Mouse (Mus musculus) hindbrain, embryonic 10.5 days (tissue): Measurements from ENCODE around the gene Sccpdh. TPM values are rescaled to one million over a fixed set of nuclear protein-coding genes. Genes with fewer than 3 reads are reported as not detected.
"Not testable (repeated sequence)": the region's sequence is repeated elsewhere in the genome, so short reads cannot be mapped to it uniquely, and the experiment has no call there.

Experiments used
- DNase-seq: peaks from one replicate; pipeline ENCODE4 v3.0.0-alpha.2; 2017; ENCODE audit warnings: low spot score
- H3K27ac ChIP-seq: fragments of 300-500 bp; sonication (generic); 2 replicates; pipeline ENCODE4 v1.5.1; 2016; ENCODE audit warnings: mild to moderate bottlenecking, moderate library complexity
- H3K27me3 ChIP-seq: fragments of 300-500 bp; sonication (generic); 2 replicates; pipeline ENCODE4 v1.6.1; 2016; ENCODE audit warnings: mild to moderate bottlenecking; ENCODE audit not compliant: poor library complexity, insufficient read depth, severe bottlenecking
- H3K36me3 ChIP-seq: fragments of 300-500 bp; sonication (generic); 2 replicates; pipeline ENCODE4 v1.6.1; 2016; ENCODE audit warnings: mild to moderate bottlenecking, moderate library complexity
- H3K4me1 ChIP-seq: fragments of 300-500 bp; sonication (generic); replicated peaks from 2 replicates; pipeline ENCODE4 v1.6.1; 2016; ENCODE audit warnings: mild to moderate bottlenecking
- H3K4me3 ChIP-seq: fragments of 300-500 bp; sonication (generic); 2 replicates; pipeline ENCODE4 v1.5.1; 2016; ENCODE audit warnings: mild to moderate bottlenecking, moderate library complexity
- H3K9me3 ChIP-seq: fragments of 300-500 bp; sonication (generic); 2 replicates; pipeline ENCODE4 v1.6.1; 2016; ENCODE audit warnings: mild to moderate bottlenecking, moderate library complexity
- WGBS: fragments of 180-500 bp; shearing (Covaris S2); methylation state at CpG from one replicate; pipeline ENCODE4 v1.1.7; 2016; 5-methylcytosine and 5-hydroxymethylcytosine counted together
- polyA plus RNA-seq: library from polyadenylated mRNA; unstranded; fragments of >200 nt; fragmentation: Nextera tagmentation; extraction: Ambion mirVana; gene quantifications from 2 replicates; pipeline ENCODE4 v1.2.1, GENCODE M21; 2016

The Sccpdh gene
- polyA plus RNA-seq, 1 experiment from 2014 or later: 92.3 TPM

- WGBS: 67% methylated on average over 13 of the region's 13 CpGs
- DNase-seq: peak; percentile 82
- Histone ChIP-seq H3K27ac (peak overlapping the region; percentile 56; the same call in 1 of the 2 replicates), H3K36me3 (no peaks in the 10 kb centered on the region), H3K9me3 (no peaks in the 10 kb centered on the region), H3K4me3 (peak overlapping the region; percentile 36), H3K27me3 (no peaks in the 10 kb centered on the region), H3K4me1 (0 out of 2 replicates have a peak, but pooled peaks cover 4% of the 10 kb centered on the region)
Observed at GRCm38 (mm10) chr1:179645101-179645979, 22.7 kb upstream of the Sccpdh start.

DNA sequence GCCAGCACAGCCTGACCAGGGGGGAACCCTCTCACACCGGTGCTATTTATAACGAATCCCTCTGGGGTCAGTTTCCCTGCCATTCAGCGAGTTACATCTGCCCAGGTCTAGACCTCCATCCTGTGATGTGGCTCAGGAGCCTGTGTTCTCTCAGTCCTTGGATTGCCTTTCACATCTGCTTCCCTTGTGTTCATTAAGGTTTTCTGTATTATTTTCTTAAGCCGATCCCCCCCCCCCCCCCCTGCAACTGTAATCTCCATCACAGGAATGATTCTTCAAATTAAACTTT lies 22.1 kb upstream of the Sccpdh start:
- DNase-seq: no peak
- Histone ChIP-seq H3K27me3 (no peaks in the 10 kb centered on the region), H3K27ac (peak overlapping the region; percentile 56; the same call in 1 of the 2 replicates), H3K4me1 (0 out of 2 replicates have a peak, but pooled peaks cover 4% of the 10 kb centered on the region), H3K9me3 (no peaks in the 10 kb centered on the region), H3K4me3 (peak overlapping the region; percentile 36), H3K36me3 (no peaks in the 10 kb centered on the region)
- WGBS: 31% methylated on average over 4 of the region's 4 CpGs

GRCm38 (mm10) chr1:179648678-179649077 lies 19.3 kb upstream of the Sccpdh start:
- H3K27ac ChIP-seq, H3K4me3 ChIP-seq, H3K27me3 ChIP-seq, H3K36me3 ChIP-seq, H3K9me3 ChIP-seq, DNase-seq, H3K4me1 ChIP-seq: not testable (repeated sequence)
- 75% methylated on average over 5 of the region's 5 CpGs for WGBS

DNA sequence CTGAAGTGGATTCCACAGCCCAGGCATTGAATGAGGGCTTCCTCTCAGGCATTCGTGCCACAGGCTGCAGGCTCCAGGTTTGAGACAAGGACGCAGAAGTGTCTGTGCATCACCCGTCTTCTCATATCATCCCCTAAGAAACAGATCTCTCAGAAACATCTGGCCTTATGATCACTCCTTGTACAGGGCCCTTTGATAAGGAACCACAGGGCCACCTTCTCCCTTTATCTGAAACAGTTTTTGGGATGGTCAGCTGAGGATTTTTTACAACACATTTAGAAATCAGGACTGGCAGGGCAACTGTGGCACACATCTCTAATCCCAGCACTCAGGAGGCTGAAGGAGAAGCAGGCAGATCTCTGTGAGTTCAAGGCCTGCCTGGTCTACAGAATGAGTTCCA lies 18.7 kb upstream of the Sccpdh start:
- Histone ChIP-seq H3K27ac (no peak overlapping the region), H3K36me3 (no peaks in the 10 kb centered on the region), H3K4me3 (no peak overlapping the region), H3K27me3 (no peaks in the 10 kb centered on the region), H3K9me3 (no peaks in the 10 kb centered on the region), H3K4me1 (0 out of 2 replicates have a peak, but pooled peaks cover 4% of the 10 kb centered on the region)
- no peak for DNase-seq
- WGBS: 88% methylated on average over 3 of the region's 3 CpGs

- DNase-seq: no peak
- WGBS: 74% methylated on average over 4 of the region's 4 CpGs
- 0 out of 2 replicates have a peak, but pooled peaks cover 4% of the 10 kb centered on the region for H3K4me1 ChIP-seq
- H3K4me3 ChIP-seq: no peak overlapping the region
- H3K27me3 ChIP-seq: no peaks in the 10 kb centered on the region
- no peaks in the 10 kb centered on the region for H3K36me3 ChIP-seq
- H3K9me3 ChIP-seq: no peaks in the 10 kb centered on the region
- no peak overlapping the region for H3K27ac ChIP-seq
Observed at GRCm38 (mm10) chr1:179650284-179650683, 17.7 kb upstream of the Sccpdh start.

GRCm38 (mm10) chr1:179651224-179651623 lies 16.8 kb upstream of the Sccpdh start:
- no peaks in the 10 kb centered on the region for H3K9me3 ChIP-seq
- H3K4me3 ChIP-seq: no peak overlapping the region
- WGBS: 87% methylated on average over 5 of the region's 5 CpGs
- no peaks in the 10 kb centered on the region for H3K27me3 ChIP-seq
- DNase-seq: no peak
- H3K36me3 ChIP-seq: no peaks in the 10 kb centered on the region
- H3K4me1 ChIP-seq: no peaks in the 10 kb centered on the region
- H3K27ac ChIP-seq: no peak overlapping the region

DNA sequence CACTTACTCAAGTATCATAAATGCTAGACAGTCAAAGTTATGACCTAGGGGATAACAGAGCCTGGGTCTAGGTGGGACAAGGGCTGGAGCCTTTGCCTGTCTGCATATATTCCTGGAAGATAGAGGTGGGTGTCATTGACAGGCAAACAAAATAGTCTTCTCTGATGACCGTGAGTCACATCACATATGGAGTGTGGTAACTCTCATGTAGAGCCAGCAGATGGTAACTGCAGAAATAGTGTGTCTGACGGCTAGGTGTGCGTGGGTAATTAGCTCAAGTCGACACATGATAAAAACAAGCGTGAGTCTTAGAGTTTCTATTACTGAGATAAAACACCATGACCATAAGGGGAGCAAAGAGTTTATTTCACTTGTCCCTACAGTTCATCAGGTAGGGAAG lies 4.9 kb upstream of the Sccpdh start:
- Histone ChIP-seq H3K9me3 (no peaks in the 10 kb centered on the region), H3K36me3 (no peaks in the 10 kb centered on the region), H3K27ac (no peak overlapping the region), H3K4me1 (peaks cover 23% of the 10 kb centered on the region), H3K27me3 (no peaks in the 10 kb centered on the region), H3K4me3 (no peak overlapping the region)
- WGBS: 89% methylated on average over 5 of the region's 5 CpGs
- DNase-seq: no peak

DNA sequence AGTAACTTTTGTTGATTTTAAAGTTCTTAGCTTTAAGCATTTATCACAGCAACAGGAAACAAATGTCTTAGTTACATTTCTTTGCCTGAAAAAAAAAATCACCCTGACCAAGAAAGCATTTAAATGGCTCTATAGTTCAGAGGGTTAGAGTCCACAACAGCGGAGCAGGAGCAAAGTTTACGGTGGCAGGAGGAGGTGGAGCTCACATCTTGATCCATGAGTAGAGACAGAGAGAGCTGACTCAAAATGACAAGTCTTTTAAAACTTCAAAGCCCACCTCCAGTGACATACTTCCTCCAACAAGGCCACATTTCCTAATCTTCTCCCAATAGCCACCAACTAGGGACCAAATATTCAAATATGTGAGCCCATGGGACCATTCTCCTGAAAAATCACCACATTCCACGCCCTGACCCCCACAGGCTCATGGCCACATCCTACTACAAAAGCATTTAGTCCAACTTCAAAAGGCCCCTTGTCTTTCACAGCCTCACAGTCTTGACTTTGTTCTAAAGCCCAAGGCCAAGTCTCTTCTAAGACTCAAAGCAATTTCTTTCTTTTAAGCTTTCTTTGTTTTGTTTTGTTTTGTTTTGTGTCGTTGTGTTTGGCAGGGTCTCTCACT lies 3.6 kb upstream of the Sccpdh start:
- H3K36me3 ChIP-seq: no peaks in the 10 kb centered on the region
- WGBS: 64% methylated on average over 4 of the region's 4 CpGs
- no peak overlapping the region for H3K4me3 ChIP-seq
- peak overlapping the region; percentile 45; the same call in 1 of the 2 replicates for H3K27ac ChIP-seq
- H3K4me1 ChIP-seq: peaks cover 37% of the 10 kb centered on the region
- no peaks in the 10 kb centered on the region for H3K27me3 ChIP-seq
- no peaks in the 10 kb centered on the region for H3K9me3 ChIP-seq
- no peak for DNase-seq

DNA sequence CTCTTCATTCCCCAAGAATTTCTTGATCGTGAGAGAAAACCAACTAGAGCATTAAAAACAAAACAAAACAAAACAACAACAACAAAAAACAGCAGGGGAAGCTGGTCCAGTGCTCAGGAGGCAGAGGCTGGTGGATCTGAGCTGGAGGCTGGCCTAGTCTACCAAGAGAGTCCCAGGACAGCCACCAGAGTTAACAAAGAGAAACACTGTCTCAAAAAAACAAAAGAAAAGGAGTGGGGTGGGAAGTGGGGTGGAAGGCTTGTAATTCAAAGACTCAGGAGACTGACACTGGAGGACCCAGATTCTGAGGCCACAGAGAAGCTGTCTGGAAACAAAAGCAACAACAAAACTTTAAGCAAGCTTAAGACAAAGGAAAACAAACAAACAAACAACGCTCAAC lies 1.0 kb upstream of the Sccpdh start:
- DNase-seq: no peak
- H3K27ac ChIP-seq: peak overlapping the region; percentile 97

GRCm38 (mm10) chr1:179667450-179667849 lies 560 bp upstream of the Sccpdh start:
- Histone ChIP-seq H3K4me1 (peaks cover 51% of the 10 kb centered on the region), H3K27me3 (no peaks in the 10 kb centered on the region), H3K4me3 (peak overlapping the region; percentile 95), H3K9me3 (no peaks in the 10 kb centered on the region), H3K36me3 (peaks cover 17% of the 10 kb centered on the region), H3K27ac (peak overlapping the region; percentile 97)
- DNase-seq: no peak
- WGBS: 1% methylated on average over 7 of the region's 7 CpGs

More for the DNA sequence above, 1.0 kb upstream of the Sccpdh start:
- Histone ChIP-seq H3K4me3 (peak overlapping the region; percentile 95; the same call in 1 of the 2 replicates), H3K4me1 (peaks cover 51% of the 10 kb centered on the region), H3K36me3 (peaks cover 13% of the 10 kb centered on the region), H3K27me3 (no peaks in the 10 kb centered on the region), H3K9me3 (no peaks in the 10 kb centered on the region)
- 38% methylated on average over 2 of the region's 2 CpGs for WGBS

DNA sequence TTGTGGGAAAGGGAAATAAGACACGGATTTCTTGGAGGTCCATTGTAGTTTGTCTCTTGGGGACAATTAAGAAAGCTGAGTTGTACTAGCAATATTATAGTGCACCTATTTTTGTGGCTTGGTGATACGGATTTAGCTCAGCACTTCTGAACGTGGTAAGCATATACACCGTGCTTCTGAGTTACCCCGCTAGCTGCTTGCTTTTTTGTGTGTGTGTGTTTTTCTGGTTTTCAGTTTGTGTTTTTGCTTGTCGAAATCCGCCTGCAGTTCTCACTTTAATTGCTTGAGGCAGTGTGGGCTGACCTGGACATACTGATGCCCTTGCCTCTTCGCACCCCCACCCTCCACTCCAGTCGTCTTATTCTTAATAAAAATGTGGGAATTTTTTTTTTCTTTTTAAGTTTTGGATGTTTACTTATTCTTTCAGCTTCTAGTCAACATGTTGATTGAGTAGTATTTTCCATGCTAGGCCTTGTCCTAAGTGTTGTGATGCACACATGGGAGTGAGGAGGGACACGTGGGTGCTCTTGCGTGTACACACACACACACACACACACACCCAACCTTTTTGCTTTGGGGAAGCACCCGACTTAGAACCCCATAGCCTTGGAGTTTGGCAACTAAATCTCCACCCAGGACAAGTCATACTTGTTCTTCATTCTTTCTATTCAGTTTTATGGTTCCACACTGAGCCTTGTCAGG lies 977 bp downstream of the Sccpdh start:
- H3K27me3 ChIP-seq: no peaks in the 10 kb centered on the region
- 27% methylated on average over 12 of the region's 12 CpGs for WGBS
- DNase-seq: no peak

DNA sequence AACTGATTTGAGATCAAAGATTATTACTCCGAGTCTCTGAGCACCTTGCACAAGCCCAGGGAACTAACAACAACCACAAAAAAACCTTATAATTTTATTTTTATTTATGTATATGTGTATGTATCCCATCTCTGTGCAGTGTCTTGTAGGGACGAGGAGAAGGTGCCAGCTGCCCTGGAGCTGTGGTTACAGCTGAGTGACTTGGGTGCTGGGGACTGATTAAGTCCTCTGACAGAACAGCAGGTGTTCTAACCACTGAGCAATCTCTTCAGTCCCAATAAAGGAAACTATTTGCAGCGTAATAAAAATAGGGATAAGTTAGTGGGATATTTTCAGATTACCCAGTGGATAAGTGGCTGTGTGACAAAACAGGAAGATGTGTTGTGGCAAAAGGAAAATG lies 6.3 kb downstream of the Sccpdh start:
- WGBS: 90% methylated on average over 3 of the region's 3 CpGs
- no peak overlapping the region for H3K4me3 ChIP-seq

More for the DNA sequence above, 977 bp downstream of the Sccpdh start:
- Histone ChIP-seq H3K4me1 (peaks cover 54% of the 10 kb centered on the region), H3K9me3 (no peaks in the 10 kb centered on the region), H3K4me3 (peak overlapping the region; percentile 95), H3K27ac (peak overlapping the region; percentile 97), H3K36me3 (peaks cover 33% of the 10 kb centered on the region)

GRCm38 (mm10) chr1:179677031-179677430 lies 9.0 kb downstream of the Sccpdh start:
- 0 out of 2 replicates have a peak, but pooled peaks cover 3% of the 10 kb centered on the region for H3K4me1 ChIP-seq
- 92% methylated on average over 2 of the region's 2 CpGs for WGBS
- H3K4me3 ChIP-seq: no peak overlapping the region
- peaks cover 96% of the 10 kb centered on the region for H3K36me3 ChIP-seq
- H3K27ac ChIP-seq: no peak overlapping the region
- H3K9me3 ChIP-seq: no peaks in the 10 kb centered on the region
- DNase-seq: no peak
- H3K27me3 ChIP-seq: no peaks in the 10 kb centered on the region

More for the DNA sequence above, 6.3 kb downstream of the Sccpdh start:
- H3K27me3 ChIP-seq: no peaks in the 10 kb centered on the region
- no peaks in the 10 kb centered on the region for H3K9me3 ChIP-seq
- H3K4me1 ChIP-seq: peaks cover 18% of the 10 kb centered on the region
- no peak overlapping the region for H3K27ac ChIP-seq
- H3K36me3 ChIP-seq: peaks cover 83% of the 10 kb centered on the region
- no peak for DNase-seq
